Mouse (Mus musculus) hindbrain, embryonic 16.5 days (tissue): ENCODE measurements at regions not wholly inside any gene's neighbourhood (a gene's known extent, or its start where the extent isn't known, plus 50 kb on each side); places are given as distances from the start of the nearest gene placed in this dataset.

ENCODE experiments used
- ATAC-seq: fragments of 200-750 bp; cut with Nextera tagmentation; 2 replicates; pipeline ENCODE4 v1.8.0; 2017; ENCODE audit warnings: moderate TSS enrichment, moderate library complexity
- H3K27ac ChIP-seq: fragments of 300-500 bp; sonication (generic); 2 replicates; pipeline ENCODE4 v1.5.1; 2014; ENCODE audit warnings: low read depth, mild to moderate bottlenecking, control low read depth, low read length, moderate library complexity
- H3K27me3 ChIP-seq: fragments of 300-500 bp; sonication (generic); replicated peaks from 2 replicates; pipeline ENCODE4 v1.6.1; 2014; ENCODE audit warnings: low read length; ENCODE audit not compliant: control insufficient read depth, insufficient read depth
- H3K36me3 ChIP-seq: fragments of 300-500 bp; sonication (generic); 2 replicates; pipeline ENCODE4 v1.6.1; 2014; ENCODE audit warnings: mild to moderate bottlenecking, low read length, moderate library complexity, mixed read lengths; ENCODE audit not compliant: control insufficient read depth, insufficient read depth
- H3K4me1 ChIP-seq: fragments of 300-500 bp; sonication (generic); 2 replicates; pipeline ENCODE4 v1.6.1; 2014; ENCODE audit warnings: low read depth, low read length; ENCODE audit not compliant: control insufficient read depth, insufficient read depth
- H3K4me2 ChIP-seq: fragments of 300-500 bp; sonication (generic); 2 replicates; pipeline ENCODE4 v1.6.1; 2014; ENCODE audit warnings: mild to moderate bottlenecking, low read length, control low read depth, moderate library complexity
- H3K4me3 ChIP-seq: fragments of 300-500 bp; sonication (generic); 2 replicates; pipeline ENCODE4 v1.5.1; 2014; ENCODE audit warnings: mild to moderate bottlenecking, low read length, control low read depth, moderate library complexity
- H3K9ac ChIP-seq: fragments of 300-500 bp; sonication (generic); 2 replicates; pipeline ENCODE4 v1.6.1; 2014; ENCODE audit warnings: low read depth, mild to moderate bottlenecking, control low read depth, low read length, moderate library complexity
- H3K9me3 ChIP-seq: fragments of 300-500 bp; sonication (generic); 2 replicates; pipeline ENCODE4 v1.6.1; 2014; ENCODE audit warnings: mild to moderate bottlenecking, low read length, moderate library complexity; ENCODE audit not compliant: control insufficient read depth
- WGBS: fragments of 180-500 bp; shearing (Covaris S2); extraction: QIAGEN DNeasy Blood & Tissue Kit; methylation state at CpG from one replicate; pipeline ENCODE4 v1.1.7; 2014; 5-methylcytosine and 5-hydroxymethylcytosine counted together

- H3K9ac ChIP-seq = no peak overlapping the region
- H3K9me3 ChIP-seq = no peaks in the 10 kb centered on the region
- H3K4me1 ChIP-seq = peaks cover 5% of the 10 kb centered on the region; the same call in 1 of the 2 replicates
- no peaks in the 10 kb centered on the region for H3K36me3 ChIP-seq
- no peak overlapping the region for H3K4me2 ChIP-seq
- H3K27me3 ChIP-seq = no peaks in the 10 kb centered on the region
- ATAC-seq = no peak
- H3K27ac ChIP-seq = no peak overlapping the region
- no peak overlapping the region for H3K4me3 ChIP-seq
- 83% methylated on average over 4 of the region's 4 CpGs for WGBS
These were observed 179.2 kb downstream of the Cd47 start for GRCm38 (mm10) chr16:49979426-49979940.

DNA sequence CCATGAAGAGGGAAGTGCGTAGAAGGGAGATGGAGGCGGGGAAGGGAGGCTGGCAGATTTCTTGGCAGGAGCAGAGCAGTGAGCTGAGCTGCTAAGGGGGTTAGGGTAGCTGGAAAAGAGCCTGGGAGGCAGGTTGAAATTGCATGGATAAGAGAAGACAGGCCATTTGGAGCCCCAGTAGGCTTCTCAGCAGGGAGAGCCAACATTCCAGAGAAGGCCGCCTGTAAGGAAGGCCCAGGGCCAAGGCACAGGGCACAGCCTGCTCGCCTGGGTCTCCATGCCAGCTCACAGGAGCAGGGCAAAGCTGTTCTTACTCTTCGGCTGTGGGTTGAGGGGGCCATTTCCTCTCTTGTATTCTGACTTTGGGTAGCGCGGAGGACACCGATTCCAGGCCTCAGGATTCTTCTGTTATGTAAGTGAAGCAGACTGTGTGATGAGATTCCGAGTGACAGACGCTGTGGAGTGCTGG lies 179.9 kb downstream of the Cd47 start:
- 44% methylated on average over 10 of the region's 10 CpGs for WGBS
- no peak overlapping the region for H3K4me3 ChIP-seq

DNA sequence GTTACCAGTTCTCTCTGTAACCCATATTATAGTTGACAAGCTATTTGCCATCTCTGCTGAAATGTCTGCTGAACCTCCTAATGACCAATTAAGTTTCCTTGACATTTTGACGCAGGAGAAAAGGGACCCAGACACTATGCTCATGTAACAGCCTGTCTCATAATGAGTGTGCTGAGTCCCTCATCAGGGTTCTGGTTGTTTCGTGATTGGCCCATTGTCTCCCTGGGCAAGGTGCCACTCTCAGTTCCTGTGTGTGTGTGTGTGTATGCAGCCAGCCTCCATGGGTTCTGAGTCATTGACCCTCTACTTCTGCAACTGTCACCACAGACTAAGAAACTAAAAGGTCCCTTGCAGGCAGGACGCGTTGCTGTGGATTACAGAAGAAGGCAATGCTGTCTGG lies 181.8 kb downstream of the Cd47 start:
- H3K4me3 ChIP-seq = no peak overlapping the region
- peaks cover 9% of the 10 kb centered on the region; the same call in 1 of the 2 replicates for H3K4me1 ChIP-seq
- WGBS = 56% methylated on average over 4 of the region's 4 CpGs
- H3K27me3 ChIP-seq = no peaks in the 10 kb centered on the region
- H3K4me2 ChIP-seq = no peak overlapping the region
- no peak overlapping the region for H3K9ac ChIP-seq
- no peaks in the 10 kb centered on the region for H3K9me3 ChIP-seq
- H3K27ac ChIP-seq = no peak overlapping the region
- H3K36me3 ChIP-seq = no peaks in the 10 kb centered on the region
- ATAC-seq = no peak

More for the DNA sequence above, 179.9 kb downstream of the Cd47 start:
- Histone ChIP-seq H3K36me3 (no peaks in the 10 kb centered on the region), H3K27ac (peak overlapping the region; percentile 61), H3K9ac (peak overlapping the region; percentile 13; the same call in 1 of the 2 replicates), H3K27me3 (no peaks in the 10 kb centered on the region), H3K4me1 (peaks cover 5% of the 10 kb centered on the region; the same call in 1 of the 2 replicates), H3K9me3 (no peaks in the 10 kb centered on the region), H3K4me2 (peak overlapping the region; percentile 10; the same call in 1 of the 2 replicates)
- peak; percentile 94 for ATAC-seq

- Histone ChIP-seq H3K27me3 (no peaks in the 10 kb centered on the region), H3K4me3 (no peak overlapping the region), H3K4me2 (no peak overlapping the region), H3K36me3 (no peaks in the 10 kb centered on the region), H3K9me3 (no peaks in the 10 kb centered on the region), H3K27ac (no peak overlapping the region), H3K4me1 (peaks cover 5% of the 10 kb centered on the region; the same call in 1 of the 2 replicates), H3K9ac (no peak overlapping the region)
- peak; percentile 45; the same call in 1 of the 2 replicates for ATAC-seq
- 49% methylated on average over 14 of the region's 14 CpGs for WGBS
These were observed 185.0 kb downstream of the Cd47 start for GRCm38 (mm10) chr16:49985082-49986076.

- 82% methylated on average over 6 of the region's 6 CpGs for WGBS
These were observed 186.6 kb downstream of the Cd47 start for GRCm38 (mm10) chr16:49986954-49987353.

GRCm38 (mm10) chr16:49995822-49996221 lies 195.5 kb downstream of the Cd47 start:
- Histone ChIP-seq H3K36me3 (no peaks in the 10 kb centered on the region), H3K9ac (no peak overlapping the region), H3K27me3 (no peaks in the 10 kb centered on the region), H3K4me1 (no peaks in the 10 kb centered on the region), H3K4me2 (no peak overlapping the region), H3K4me3 (no peak overlapping the region), H3K27ac (no peak overlapping the region), H3K9me3 (no peaks in the 10 kb centered on the region)
- 81% methylated on average over 3 of the region's 3 CpGs for WGBS
- no peak for ATAC-seq

More at GRCm38 (mm10) chr16:49986954-49987353, 186.6 kb downstream of the Cd47 start:
- Histone ChIP-seq H3K4me3 (no peak overlapping the region), H3K36me3 (no peaks in the 10 kb centered on the region), H3K4me1 (peaks cover 3% of the 10 kb centered on the region; the same call in 1 of the 2 replicates), H3K27ac (no peak overlapping the region), H3K9ac (no peak overlapping the region), H3K9me3 (no peaks in the 10 kb centered on the region), H3K27me3 (no peaks in the 10 kb centered on the region), H3K4me2 (no peak overlapping the region)
- ATAC-seq = no peak

- Histone ChIP-seq H3K4me1 (peaks cover 2% of the 10 kb centered on the region; the same call in 1 of the 2 replicates), H3K27ac (no peak overlapping the region), H3K9me3 (no peaks in the 10 kb centered on the region), H3K27me3 (no peaks in the 10 kb centered on the region), H3K4me2 (no peak overlapping the region), H3K9ac (no peak overlapping the region), H3K36me3 (no peaks in the 10 kb centered on the region), H3K4me3 (no peak overlapping the region)
- ATAC-seq = 0 out of 2 replicates have a peak, but pooled peaks have one; percentile 9
- WGBS = 79% methylated on average over 5 of the region's 5 CpGs
These were observed 196.3 kb downstream of the Cd47 start for GRCm38 (mm10) chr16:49996593-49996992.

- Histone ChIP-seq H3K9me3 (no peaks in the 10 kb centered on the region), H3K27ac (no peak overlapping the region), H3K4me3 (no peak overlapping the region), H3K4me1 (peaks cover 3% of the 10 kb centered on the region; the same call in 1 of the 2 replicates), H3K9ac (no peak overlapping the region), H3K36me3 (no peaks in the 10 kb centered on the region), H3K4me2 (no peak overlapping the region), H3K27me3 (no peaks in the 10 kb centered on the region)
- ATAC-seq = 0 out of 2 replicates have a peak, but pooled peaks have one; percentile 27
- 86% methylated on average over 7 of the region's 7 CpGs for WGBS
These were observed 196.7 kb downstream of the Cd47 start for GRCm38 (mm10) chr16:49997040-49997439.

- WGBS = 60% methylated on average over 4 of the region's 4 CpGs
These were observed 200.5 kb downstream of the Cd47 start for GRCm38 (mm10) chr16:50000805-50001204.

More at GRCm38 (mm10) chr16:50000805-50001204, 200.5 kb downstream of the Cd47 start:
- no peaks in the 10 kb centered on the region for H3K27me3 ChIP-seq
- ATAC-seq = no peak
- H3K9me3 ChIP-seq = no peaks in the 10 kb centered on the region
- H3K36me3 ChIP-seq = no peaks in the 10 kb centered on the region
- H3K4me3 ChIP-seq = no peak overlapping the region
- no peak overlapping the region for H3K4me2 ChIP-seq
- H3K27ac ChIP-seq = no peak overlapping the region
- H3K4me1 ChIP-seq = peaks cover 3% of the 10 kb centered on the region; the same call in 1 of the 2 replicates
- no peak overlapping the region for H3K9ac ChIP-seq
